Mouse (Mus musculus): ENCODE results near the gene Gpr37l1. TPM values are rescaled to one million over a fixed set of nuclear protein-coding genes. Genes with fewer than 3 reads are reported as not detected.

The Gpr37l1 gene
- polyA plus RNA-seq, 1 experiment, result 7.3 TPM

DNA sequence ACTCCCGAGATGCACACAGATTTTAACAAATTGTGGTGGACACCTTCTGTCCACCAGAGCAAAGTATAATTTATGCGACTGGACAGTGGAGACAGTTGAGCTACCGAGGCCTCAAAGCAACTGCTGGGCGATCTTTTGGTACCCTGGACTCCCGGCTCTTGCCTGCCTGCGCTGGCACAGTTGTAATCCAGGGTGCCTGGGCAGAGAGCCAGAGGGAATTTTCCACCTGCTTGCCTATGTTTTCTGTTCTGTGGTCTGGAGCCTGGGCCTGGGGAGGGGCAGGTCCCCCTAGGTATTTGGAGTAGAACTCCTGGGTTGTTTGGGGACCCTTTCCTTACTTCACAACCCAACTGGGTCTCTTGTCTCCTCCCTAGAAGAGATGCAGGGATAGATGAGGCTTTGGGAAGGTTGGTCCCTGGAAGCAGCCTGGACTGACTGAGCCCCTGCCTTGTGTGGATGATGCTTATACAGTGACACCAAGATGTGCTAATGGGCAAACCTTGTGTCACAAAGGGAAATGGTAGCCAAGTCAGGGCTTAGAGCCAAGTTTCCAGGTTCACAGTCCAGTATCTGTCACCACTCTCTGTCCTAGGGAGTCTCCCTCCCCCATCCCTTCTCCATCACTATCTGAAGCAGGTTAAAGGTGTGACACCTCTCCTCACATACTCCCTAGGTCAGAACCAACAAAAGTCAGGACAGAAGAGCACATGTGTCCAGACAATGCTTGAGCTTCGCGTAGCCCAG lies 14.6 kb upstream of the Gpr37l1 start:
- DNase-seq (ENCODE audit: low spot score), result no peak

DNA sequence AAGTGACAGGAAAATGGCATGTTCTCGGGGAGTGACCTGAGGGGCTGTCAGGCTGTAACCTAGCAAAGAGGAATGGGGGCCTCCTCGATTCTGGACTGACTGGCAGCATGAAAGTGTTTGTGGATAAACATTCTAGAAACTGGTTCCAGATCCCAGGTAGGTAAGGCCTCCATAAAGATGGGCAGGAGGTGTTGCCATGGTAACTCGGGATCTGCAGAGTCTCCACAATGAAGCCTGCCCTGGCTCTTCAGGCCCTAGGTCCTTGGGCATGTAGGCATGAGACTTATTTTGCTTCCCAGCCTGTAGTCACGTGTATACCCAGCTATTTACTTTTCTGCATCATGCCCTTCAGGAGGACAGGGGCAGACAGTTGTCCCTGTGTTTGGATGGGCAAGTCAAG lies 13.8 kb upstream of the Gpr37l1 start:
- DNase-seq (ENCODE audit: low spot score), result no peak

DNA sequence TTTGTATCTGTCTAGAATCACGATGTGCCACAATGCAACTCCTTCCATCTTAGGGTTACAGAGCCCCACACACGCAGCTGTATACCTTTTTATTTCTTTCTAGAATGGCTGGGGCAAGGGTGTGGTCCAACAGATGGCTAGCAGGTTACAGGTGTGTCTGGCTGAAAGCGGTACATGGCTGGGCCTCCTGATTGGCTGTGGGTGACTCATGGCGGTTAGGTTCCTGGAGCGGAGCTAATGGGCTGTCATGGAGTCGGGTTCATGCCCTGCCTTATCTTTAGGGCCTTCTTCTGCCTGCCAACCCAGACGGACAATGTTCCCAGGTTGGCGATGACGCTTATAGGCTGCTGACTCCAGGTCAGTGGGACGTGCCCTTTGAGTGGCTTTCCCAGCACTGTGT lies 13.3 kb upstream of the Gpr37l1 start:
- no peak for DNase-seq (ENCODE audit: low spot score)

DNA sequence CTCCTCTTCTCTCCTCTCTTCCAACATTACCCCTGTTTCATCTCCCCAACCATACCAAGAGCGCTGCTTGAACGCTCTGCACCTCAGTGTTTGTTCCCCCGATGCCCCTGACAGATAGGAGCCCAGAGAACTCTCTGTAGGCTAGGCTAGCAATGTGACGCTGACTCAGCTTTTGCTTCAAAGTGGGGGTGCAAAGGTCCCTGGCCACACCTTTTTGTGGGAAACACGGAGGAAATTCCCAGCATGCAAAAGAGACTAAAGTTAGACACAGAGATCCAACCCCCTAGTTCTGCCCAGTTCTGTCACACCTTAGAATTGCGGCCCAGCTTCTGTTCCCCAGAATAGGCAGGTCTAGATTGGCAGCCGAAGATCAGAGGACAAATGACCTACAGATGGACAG lies 11.4 kb upstream of the Gpr37l1 start:
- no peak for DNase-seq (ENCODE audit: low spot score)

DNA sequence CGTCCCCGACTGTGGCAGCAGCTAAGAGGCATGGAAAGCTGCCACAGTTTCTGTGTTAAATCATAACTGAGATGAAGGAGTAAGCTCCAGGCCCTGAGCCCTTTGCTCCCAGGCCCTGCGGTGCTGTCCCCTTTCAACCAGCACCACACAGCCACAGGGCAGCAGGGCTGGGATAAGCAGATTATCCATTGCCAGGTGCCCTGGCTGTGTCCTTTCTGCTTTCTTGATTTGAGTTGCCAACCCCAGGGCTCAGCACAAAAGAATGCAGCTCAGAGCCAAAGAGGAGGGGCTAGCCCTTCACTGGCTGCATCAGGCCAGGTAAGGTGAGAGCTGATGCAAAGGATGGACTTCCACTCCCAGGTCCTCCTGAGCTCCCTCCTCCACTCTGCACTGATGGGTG lies 10.2 kb upstream of the Gpr37l1 start:
- DNase-seq (ENCODE audit: low spot score), result no peak

DNA sequence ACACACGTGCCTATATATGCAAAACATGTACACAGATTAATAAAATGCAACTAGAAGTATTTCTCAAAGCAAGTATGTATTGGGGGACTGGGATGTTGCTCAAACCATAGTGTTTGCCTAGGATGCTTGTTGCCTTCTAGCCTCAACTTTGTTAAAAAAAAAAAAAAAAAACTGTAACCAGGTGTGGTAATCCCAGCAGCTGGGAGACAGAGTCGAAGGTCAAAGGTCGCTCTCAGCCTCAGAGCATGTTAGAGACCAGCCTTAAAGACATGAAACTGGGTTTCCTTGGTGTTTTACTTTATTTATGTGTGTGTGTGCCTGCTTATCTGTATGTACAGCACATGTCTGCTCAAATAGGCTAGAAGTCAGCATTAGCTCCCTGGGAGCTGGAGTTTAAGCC lies 7.7 kb upstream of the Gpr37l1 start:
- DNase-seq (ENCODE audit: low spot score), result no peak

DNA sequence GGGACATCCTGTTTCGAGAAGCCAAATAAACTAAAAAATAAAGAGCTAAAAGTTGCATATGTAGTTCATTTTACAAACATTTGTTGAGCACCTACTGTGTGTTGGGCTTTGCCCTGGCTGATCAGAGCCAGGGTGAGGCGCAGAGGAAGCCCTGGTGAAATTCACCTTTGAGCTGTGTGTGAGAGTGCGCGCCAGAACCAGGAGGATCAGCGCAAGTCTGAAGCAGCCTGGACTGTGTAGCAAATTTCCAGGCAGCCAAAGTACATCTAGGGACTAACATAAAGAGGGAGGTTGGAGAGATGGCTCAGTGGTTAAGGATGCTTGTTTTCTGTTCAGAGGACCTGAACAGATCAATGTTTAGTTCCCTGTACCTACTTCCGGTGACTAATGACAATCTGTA lies 5.8 kb upstream of the Gpr37l1 start:
- DNase-seq (ENCODE audit: low spot score), result no peak

DNA sequence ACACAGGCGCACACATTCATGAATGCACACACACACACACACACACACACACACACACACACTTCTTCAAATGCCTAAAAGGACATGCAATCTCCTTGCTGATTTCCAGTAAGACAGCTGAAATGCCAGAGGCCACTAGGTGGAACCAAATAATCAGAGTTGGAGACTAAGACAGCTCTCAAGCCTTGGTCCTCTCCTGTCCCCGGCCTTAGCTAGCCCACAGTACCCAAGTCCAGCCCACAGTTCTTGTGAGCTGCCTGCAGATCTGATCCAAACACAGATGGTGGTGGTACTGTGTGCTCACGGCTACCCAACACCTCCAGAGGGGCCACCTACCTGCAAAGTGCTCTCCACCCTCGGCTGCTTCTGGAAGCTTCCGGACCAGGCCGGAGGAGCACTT lies 4.5 kb upstream of the Gpr37l1 start:
- DNase-seq (ENCODE audit: low spot score), result no peak

DNA sequence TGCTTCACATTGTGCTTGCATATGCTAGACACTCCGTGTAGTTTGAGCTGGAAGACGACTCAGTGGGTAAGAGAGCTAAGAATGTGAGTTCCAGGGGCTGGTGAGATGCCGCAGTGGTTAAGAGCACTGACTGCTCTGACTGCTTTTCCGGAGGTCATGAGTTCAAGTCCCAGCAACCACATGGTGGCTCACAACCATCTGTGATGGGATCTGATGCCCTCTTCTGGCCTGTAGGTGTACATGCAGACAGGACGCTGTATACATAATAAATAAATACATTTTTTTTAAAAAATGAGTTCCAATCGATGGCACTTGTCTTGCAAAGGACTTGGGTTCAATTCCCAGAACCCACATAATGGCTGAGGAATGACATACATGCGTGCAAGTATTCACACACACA lies 3.7 kb upstream of the Gpr37l1 start:
- no peak for DNase-seq (ENCODE audit: low spot score)

DNA sequence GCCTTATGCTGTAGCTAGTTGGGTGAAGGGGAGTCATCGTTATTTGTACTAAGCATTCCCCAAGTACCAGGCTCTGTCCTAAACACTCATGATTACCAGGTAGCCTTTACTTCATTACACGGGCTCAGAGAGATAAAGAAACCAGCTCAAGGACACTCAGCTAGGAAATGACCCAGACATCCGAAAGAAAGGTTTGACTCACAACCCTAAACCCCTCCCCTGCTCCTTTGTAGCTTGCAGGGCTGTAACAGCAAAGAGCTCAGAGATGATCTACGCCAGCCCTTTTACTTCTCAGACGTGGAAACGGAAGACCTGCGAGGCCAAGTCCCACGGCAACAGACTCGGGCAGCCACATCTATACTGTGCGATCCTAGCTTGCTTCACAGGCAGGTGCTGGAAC lies 2.8 kb upstream of the Gpr37l1 start:
- DNase-seq (ENCODE audit: low spot score), result no peak

DNA sequence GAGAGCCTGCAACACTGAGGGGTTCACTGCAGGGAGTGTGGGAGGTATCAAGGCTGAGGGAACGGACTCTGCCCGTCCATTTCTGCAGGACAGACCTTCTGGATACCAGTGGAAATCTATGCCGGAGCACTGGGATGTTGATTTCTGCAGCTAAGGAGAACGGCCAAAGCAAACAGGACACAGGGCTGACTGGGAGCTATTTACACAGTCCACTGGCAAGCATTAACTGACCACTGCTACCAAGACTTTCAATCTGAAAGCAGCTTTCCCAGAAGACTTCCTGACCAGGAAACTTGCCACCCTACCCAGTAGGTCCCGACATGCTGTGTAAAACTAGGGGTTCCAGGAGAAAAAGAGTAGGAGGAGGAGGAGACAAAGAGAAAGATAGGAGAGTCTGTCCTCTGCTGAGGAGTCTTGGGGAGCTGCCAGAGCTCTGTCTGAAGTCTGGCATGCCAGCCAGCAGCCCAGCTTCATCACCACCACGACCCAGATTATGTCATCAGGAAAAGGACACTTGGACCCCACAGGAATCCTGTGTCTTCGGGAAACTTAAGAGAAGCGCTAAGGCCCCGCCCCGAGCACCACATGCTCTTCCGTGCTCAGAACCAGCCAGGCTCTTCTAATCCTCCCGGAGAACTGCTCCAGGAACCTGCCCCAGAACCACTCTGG lies 2.2 kb upstream of the Gpr37l1 start:
- DNase-seq (ENCODE audit: low spot score), result no peak

DNA sequence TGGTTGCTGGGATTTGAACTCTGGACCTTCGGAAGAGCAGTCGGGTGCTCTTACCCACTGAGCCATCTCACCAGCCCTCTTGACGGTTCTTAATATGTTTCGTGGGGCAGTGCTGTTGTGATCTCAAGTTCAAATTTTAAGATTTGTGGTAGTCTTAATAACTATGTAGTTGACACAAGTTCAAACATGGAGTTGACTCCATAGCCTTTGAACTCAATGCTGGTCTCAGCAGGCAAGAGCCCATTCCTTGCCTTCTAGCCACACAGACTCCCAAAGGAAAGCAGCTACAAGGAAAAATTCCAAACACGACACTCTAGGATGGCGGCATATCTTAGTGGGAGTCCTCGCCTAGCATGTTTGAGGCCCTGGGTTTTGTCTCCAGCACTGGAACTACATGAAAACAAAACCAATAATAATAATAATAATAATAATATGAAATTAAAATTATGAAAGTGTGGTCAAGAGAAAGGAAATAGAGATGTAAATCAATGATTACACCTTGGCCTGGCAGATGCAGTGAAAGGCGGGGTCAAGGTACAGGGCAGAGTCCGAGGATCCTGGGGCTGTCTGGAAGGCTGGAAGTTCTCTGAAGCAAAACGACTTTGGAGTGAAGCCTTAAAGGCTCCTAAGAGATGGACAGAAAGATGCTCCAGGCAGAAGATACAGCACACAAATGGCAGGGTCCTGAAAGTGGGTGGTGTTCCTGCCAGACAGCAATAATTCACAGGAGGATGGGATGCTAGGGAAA lies 1.1 kb upstream of the Gpr37l1 start:
- no peak for DNase-seq (ENCODE audit: low spot score)

DNA sequence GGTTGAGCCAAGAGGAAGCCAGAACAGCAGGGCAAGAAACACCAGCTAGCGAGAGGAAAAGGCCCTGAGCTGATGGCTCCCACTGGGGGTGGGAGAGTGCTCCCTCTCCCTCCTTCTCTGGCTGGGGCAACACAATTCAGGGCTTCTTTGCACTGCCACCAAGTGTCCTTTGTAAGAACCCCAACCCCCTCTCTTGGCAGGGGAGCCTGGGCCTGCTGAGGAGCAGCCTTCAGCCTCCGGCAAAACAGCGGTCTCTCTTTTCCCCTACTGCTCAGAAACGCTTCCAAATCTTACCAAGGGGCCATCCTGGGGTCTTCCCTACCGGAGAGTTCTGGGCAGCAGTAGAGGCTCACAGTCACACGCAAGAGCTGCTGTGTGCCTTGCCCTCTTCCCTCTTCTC lies 4.8 kb downstream of the Gpr37l1 start:
- no peak for DNase-seq (ENCODE audit: low spot score)

DNA sequence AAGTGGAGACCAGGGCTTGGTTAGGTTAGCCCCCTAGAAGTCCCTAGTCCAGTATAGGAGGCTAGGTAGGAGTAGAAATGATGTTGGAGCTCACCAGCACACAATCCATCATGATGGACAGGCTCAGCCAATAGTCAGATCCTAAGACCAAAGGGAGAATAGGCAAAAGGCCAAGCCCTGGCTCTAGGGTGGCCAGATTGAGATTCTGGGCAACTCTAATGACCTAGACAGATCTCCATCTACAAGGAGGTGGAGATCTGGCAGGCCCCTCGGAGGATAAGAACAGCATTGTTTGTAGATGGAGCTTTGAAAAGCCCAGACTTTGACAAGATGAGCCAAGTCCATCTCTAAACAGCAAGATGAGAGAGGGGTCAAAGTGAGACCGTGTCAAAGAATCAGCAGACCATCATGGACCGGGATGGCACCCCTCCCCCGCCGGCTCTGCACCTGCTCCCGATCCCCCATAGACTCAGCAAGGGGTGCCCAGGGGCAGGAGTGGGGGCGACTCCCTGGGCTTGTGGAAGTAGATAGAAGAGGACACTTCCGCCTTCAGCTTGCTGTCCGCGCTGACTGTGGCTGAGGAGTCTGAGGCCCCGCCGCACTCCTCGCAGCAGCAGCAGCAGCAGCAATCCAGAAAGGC lies 7.0 kb downstream of the Gpr37l1 start:
- DNase-seq (ENCODE audit: low spot score), result no peak

DNA sequence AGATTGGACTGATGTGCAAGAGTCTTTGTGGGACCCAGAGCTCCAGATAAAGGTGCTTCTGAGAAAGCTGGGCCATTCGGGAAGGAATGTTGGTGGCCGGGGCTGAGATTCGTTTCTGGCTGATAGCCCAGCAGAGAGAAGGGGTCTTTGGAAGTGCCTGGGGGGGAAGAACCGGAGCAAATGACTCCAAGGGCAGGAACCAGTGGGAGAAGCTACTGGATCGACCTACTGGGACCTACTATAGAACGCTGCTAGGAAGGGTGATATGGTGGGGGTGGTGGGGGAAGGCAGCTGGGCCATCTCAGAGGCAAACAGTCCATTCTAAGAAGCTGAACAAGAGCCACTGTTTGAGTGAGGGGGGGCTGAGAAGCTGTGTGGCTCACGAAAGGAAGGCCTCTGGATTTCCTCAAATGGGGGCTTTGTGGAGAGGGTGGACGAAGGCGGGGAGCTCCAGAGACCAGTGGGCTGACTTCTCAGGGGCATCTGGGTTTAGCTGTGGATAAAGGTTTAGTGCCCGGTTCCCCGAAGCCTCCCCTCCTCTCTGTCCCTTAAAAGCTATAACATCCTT lies 7.8 kb downstream of the Gpr37l1 start:
- DNase-seq (ENCODE audit: low spot score), result no peak

DNA sequence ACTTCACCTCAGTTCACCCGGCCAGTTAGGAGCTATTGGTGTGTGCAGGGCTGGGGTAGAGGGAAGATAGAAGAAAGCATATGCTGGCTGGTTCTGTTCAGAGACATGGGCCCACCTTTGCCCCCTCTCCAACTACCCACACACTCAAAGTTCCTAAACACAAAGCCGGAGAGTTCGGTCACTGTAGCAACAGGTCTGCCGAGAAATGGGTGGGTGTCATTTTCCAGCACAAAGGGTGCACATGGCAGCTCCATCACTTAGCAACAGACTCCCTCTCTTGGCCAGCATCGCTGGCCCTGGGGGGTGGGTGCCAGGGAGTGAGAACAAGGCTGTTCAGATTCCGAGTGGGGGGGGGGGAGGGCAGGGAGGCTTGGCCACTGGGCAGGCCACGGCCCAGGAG lies 8.4 kb downstream of the Gpr37l1 start:
- DNase-seq (ENCODE audit: low spot score), result no peak

DNA sequence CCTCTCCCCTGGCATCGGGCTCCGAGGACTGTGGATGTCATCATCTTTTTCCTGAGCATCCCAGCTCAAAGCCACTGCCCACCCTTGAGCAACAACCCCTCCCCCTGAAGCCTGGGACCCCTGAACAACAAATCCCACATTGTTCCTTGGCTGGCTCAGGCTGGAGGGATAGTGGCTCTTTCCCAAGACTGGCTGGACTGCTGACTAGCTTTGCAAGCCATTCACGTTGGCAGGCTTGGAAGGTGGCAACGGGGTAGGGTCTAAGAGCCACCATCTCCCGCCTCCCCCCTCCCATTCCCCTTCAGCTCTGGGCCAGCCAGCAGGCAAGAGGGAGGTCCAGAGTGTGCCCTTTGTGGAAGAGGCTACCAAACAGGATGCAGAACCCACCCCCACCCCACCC lies 8.8 kb downstream of the Gpr37l1 start:
- DNase-seq (ENCODE audit: low spot score), result no peak

DNA sequence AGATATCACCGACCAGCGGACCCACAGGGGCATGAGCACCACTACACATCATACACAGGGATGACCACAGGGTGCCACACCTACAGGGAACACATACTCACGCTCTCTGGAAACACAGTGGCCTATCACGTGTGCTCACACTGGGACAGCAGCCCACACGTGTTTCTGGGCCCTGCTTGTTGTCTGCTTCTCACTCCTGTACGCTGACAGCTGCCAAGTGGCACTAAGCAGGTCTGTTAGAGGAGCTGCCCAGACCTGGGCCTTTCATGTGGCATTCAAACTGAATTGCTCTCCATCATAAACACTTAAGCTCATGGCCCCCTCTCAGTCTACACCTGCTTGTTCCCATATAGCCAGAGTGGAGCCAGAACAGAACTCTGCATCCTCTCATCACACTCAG lies 11.2 kb downstream of the Gpr37l1 start:
- no peak for DNase-seq (ENCODE audit: low spot score)

DNA sequence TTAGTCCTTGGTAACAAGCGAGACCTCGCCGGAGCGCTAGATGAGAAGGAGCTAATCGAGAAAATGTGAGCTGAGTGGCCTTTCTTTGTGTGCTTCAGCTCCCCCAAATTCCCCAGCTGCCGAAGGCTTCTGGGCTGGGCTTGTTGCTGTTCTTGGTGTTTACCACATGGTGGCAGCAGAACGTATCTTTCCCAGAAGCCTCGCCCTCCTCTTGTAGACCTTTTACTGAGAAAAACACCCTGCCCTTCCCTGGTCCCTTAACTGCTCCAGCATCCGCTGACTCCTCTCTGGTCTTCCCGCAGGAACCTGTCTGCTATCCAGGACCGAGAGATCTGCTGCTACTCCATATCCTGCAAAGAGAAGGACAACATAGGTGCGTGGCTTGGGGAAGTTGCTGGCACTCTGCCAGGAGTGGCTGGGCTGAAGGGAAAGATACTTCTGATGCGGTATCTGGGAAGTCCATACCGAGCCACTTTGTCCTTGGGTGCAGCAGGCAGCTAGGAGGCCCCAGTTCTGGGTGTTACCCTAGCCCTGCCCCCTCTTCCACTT lies 13.0 kb downstream of the Gpr37l1 start:
- peak; percentile 47 for DNase-seq (ENCODE audit: low spot score)

DNA sequence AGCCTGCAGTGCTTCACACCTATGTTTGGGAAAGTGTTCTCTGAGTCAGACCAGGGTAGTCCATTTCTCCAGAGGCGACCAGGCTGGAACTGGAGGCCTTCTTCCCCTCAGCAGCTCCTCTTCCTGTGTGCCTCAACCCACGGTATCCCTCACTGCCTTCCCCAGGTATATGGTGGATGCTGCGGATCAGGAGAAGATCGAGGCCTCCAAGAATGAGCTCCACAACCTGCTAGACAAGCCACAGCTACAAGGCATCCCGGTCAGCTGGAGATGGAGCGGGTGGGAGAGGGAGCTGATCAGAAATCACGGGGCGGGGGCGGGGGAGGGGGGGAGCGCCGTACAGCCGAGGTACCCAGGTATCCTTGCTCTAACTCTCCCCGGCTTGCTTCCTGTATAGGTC lies 13.5 kb downstream of the Gpr37l1 start:
- DNase-seq (ENCODE audit: low spot score), result no peak

DNA sequence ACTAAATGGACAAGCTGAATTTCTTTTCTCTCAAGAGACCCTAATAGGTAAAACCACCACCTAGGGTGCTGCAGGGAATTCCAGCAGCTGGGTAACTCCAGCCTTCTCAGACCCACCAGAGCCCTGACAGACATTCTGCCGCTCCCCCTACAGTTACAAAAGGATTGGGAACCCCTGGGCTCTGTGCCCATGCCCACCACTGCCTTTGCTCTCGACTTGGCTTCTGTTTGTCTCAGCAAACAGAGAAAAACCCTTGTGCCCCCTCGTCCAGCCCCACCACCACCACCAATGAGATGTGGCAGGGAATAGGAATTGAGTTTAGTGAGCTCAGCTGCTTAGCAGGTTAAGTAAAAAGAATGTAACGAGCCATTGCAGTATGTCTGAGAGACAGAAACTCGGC lies 18.5 kb downstream of the Gpr37l1 start:
- no peak for DNase-seq (ENCODE audit: low spot score)

DNA sequence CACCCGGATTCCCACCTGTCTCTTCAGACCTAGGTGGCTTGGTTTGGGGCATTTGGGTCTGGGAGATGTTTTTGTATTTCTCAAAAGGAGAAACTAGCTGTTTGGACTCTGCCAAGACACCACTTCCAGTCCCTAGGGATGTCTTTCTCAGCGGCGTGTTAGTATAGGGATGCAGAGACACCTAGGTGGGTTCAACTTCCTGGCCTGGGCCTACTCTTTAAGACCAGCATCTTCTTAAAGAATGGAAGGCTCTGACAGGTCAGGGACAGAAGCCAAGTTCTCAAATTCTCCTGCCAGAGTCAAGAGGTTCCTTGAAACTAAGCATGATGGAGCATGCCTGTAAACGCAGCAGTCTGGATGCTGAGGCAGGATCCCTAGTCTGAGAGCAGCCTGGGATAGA lies 19.0 kb downstream of the Gpr37l1 start:
- no peak for DNase-seq (ENCODE audit: low spot score)
